Mouse (Mus musculus) splenic B cell, adult 2 months (primary cell): Measurements from ENCODE around the gene Rnf150.

Experiments
- DNase-seq: peaks from one replicate; pipeline ENCODE4 v3.0.0-alpha.2; 2011; ENCODE audit warnings: low read depth, low spot score
- H3K27me3 ChIP-seq: 2 replicates; pipeline ENCODE4 v1.6.1; 2012; ENCODE audit warnings: mild to moderate bottlenecking, low read length, moderate library complexity, mixed read lengths; ENCODE audit not compliant: control insufficient read depth, poor library complexity, insufficient read depth, severe bottlenecking
- H3K36me3 ChIP-seq: 2 replicates; pipeline ENCODE4 v1.6.1; 2012; ENCODE audit warnings: mild to moderate bottlenecking, low read length, moderate library complexity, mixed read lengths; ENCODE audit not compliant: control insufficient read depth, poor library complexity, insufficient read depth, severe bottlenecking

Gene Rnf150

GRCm38 (mm10) chr8:82995727-82996438, 132.7 kb downstream of the Rnf150 start:
- Histone ChIP-seq H3K36me3 (no peaks in the 10 kb centered on the region), H3K27me3 (no peaks in the 10 kb centered on the region)
- no peak for DNase-seq

GRCm38 (mm10) chr8:82996843-82997242, 133.7 kb downstream of the Rnf150 start:
- H3K36me3 ChIP-seq: no peaks in the 10 kb centered on the region
- H3K27me3 ChIP-seq: no peaks in the 10 kb centered on the region
- peak; percentile 13 for DNase-seq

- Histone ChIP-seq H3K36me3 (no peaks in the 10 kb centered on the region), H3K27me3 (no peaks in the 10 kb centered on the region)
- no peak for DNase-seq
Measured at GRCm38 (mm10) chr8:82998778-82999177, 135.6 kb downstream of the Rnf150 start.

- Histone ChIP-seq H3K27me3 (no peaks in the 10 kb centered on the region), H3K36me3 (no peaks in the 10 kb centered on the region)
- DNase-seq: no peak
Measured at GRCm38 (mm10) chr8:83003187-83003586, 140.0 kb downstream of the Rnf150 start.

- Histone ChIP-seq H3K27me3 (no peaks in the 10 kb centered on the region), H3K36me3 (no peaks in the 10 kb centered on the region)
- no peak for DNase-seq
Measured at GRCm38 (mm10) chr8:83009481-83009880, 146.3 kb downstream of the Rnf150 start.

GRCm38 (mm10) chr8:83011286-83011685, 148.1 kb downstream of the Rnf150 start:
- no peak for DNase-seq
- Histone ChIP-seq H3K27me3 (no peaks in the 10 kb centered on the region), H3K36me3 (no peaks in the 10 kb centered on the region)

GRCm38 (mm10) chr8:83011758-83012157, 148.6 kb downstream of the Rnf150 start:
- DNase-seq: no peak
- no peaks in the 10 kb centered on the region for H3K36me3 ChIP-seq
- H3K27me3 ChIP-seq: no peaks in the 10 kb centered on the region

GRCm38 (mm10) chr8:83028211-83028610, 165.1 kb downstream of the Rnf150 start:
- no peaks in the 10 kb centered on the region for H3K36me3 ChIP-seq
- H3K27me3 ChIP-seq: no peaks in the 10 kb centered on the region
- no peak for DNase-seq

GRCm38 (mm10) chr8:83032800-83033199, 169.6 kb downstream of the Rnf150 start:
- no peak for DNase-seq
- H3K36me3 ChIP-seq: no peaks in the 10 kb centered on the region
- no peaks in the 10 kb centered on the region for H3K27me3 ChIP-seq

- no peak for DNase-seq
- no peaks in the 10 kb centered on the region for H3K27me3 ChIP-seq
- no peaks in the 10 kb centered on the region for H3K36me3 ChIP-seq
Measured at GRCm38 (mm10) chr8:83035141-83035540, 172.0 kb downstream of the Rnf150 start.

- no peak for DNase-seq
- no peaks in the 10 kb centered on the region for H3K27me3 ChIP-seq
- H3K36me3 ChIP-seq: no peaks in the 10 kb centered on the region
Measured at GRCm38 (mm10) chr8:83036521-83037166, 173.5 kb downstream of the Rnf150 start.

GRCm38 (mm10) chr8:83037321-83037720, 174.2 kb downstream of the Rnf150 start:
- Histone ChIP-seq H3K36me3 (no peaks in the 10 kb centered on the region), H3K27me3 (no peaks in the 10 kb centered on the region)
- no peak for DNase-seq

- Histone ChIP-seq H3K27me3 (no peaks in the 10 kb centered on the region), H3K36me3 (no peaks in the 10 kb centered on the region)
- DNase-seq: no peak
Measured at GRCm38 (mm10) chr8:83038575-83038974, 175.4 kb downstream of the Rnf150 start.

- no peak for DNase-seq
- Histone ChIP-seq H3K27me3 (no peaks in the 10 kb centered on the region), H3K36me3 (no peaks in the 10 kb centered on the region)
Measured at GRCm38 (mm10) chr8:83041440-83041839, 178.3 kb downstream of the Rnf150 start.

GRCm38 (mm10) chr8:83046912-83047311, 183.8 kb downstream of the Rnf150 start:
- Histone ChIP-seq H3K36me3 (no peaks in the 10 kb centered on the region), H3K27me3 (no peaks in the 10 kb centered on the region; the same call in 1 of the 2 replicates)
- DNase-seq: no peak
